Comparison of ENCODE assay signal across 8 mouse cellular contexts in genomic region chr6:127153972-127154707, GRCm38 (mm10). TPM values are rescaled to one million over a fixed set of nuclear protein-coding genes. Genes with fewer than 3 reads are reported as not detected.
A peak's percentile ranks its signal among the peaks of the same experiment; 100 is the strongest.
DNase-seq lines count a peak whose midpoint lies in the region; ATAC-seq and TF ChIP-seq lines count a peak whose summit lies in the region.

No protein-coding gene starts in this region.

- H3ac ChIP-seq in myocyte (ENCODE audit: control insufficient read depth, insufficient read length), result no peak overlapping the region

- H3K9me3 ChIP-seq in forebrain, embryonic 13.5 days (replicated peaks), result no peaks in the 10 kb centered on the region

- 2% methylated on average over 30 of the region's 30 CpGs for WGBS in forebrain, embryonic 13.5 days

- DNase-seq in adrenal gland, adult (ENCODE audit: inconsistent age in 2 of 2, low spot score in 1 of 2), result peak; percentile 61 to 84
- no peak for DNase-seq in adrenal gland, postnatal 25 days
- DNase-seq in CD4-positive helper T cell, adult 2 months (ENCODE audit: low read depth, low spot score), result peak; percentile 55
- DNase-seq in kidney, postnatal 10 days, result peak; percentile 46
- DNase-seq in frontal cortex, adult 2 months (ENCODE audit: extremely low spot score in 1 of 2, low spot score in 1 of 2), result no peak
- DNase-seq in ovary, postnatal 36 days (ENCODE audit: low spot score), result no peak

- TF ChIP-seq POLR2A in myocyte (IDR thresholded peaks at IDR 0.05; ENCODE audit: insufficient read length, low read depth), result no peak

- no peaks in the 10 kb centered on the region for H3K79me2 ChIP-seq in myocyte (ENCODE audit: control insufficient read depth, insufficient read depth)

- H3K9ac ChIP-seq in forebrain, embryonic 13.5 days, result peak overlapping the region; percentile 45; the same call in 1 of the 2 replicates

- peaks cover 49% of the 10 kb centered on the region for H3K27me3 ChIP-seq in forebrain, embryonic 13.5 days
- H3K27me3 ChIP-seq in myocyte (ENCODE audit: control insufficient read depth, insufficient read depth, insufficient read length), result peaks cover 74% of the 10 kb centered on the region

- no peak for ATAC-seq in forebrain, embryonic 13.5 days

- H3K4me2 ChIP-seq in forebrain, embryonic 13.5 days, result peak overlapping the region; percentile 91
- H3K4me2 ChIP-seq in myocyte (ENCODE audit: low read depth), result peak overlapping the region; percentile 5

- no peak overlapping the region for H3K27ac ChIP-seq in forebrain, embryonic 13.5 days

- H3K4me1 ChIP-seq in forebrain, embryonic 13.5 days, result peaks cover 54% of the 10 kb centered on the region

- H3K36me3 ChIP-seq in forebrain, embryonic 13.5 days (ENCODE audit: poor library complexity, severe bottlenecking), result no peaks in the 10 kb centered on the region
- H3K36me3 ChIP-seq in myocyte (ENCODE audit: control insufficient read depth, insufficient read depth), result no peaks in the 10 kb centered on the region

- H3K4me3 ChIP-seq in forebrain, embryonic 13.5 days, result peak overlapping the region; percentile 78
- no peak overlapping the region for H3K4me3 ChIP-seq in myocyte

TF ChIP-seq in myocyte, 11 proteins besides CTCF, POLR2A, EP300 and RAD21:
- TF ChIP-seq REST (IDR thresholded peaks at IDR 0.05; ENCODE audit: insufficient read depth, insufficient read length) (no peak), TCF12 (IDR thresholded peaks at IDR 0.05; ENCODE audit: insufficient read depth, poor library complexity, severe bottlenecking) (no peak), MYOD1 (IDR thresholded peaks at IDR 0.05; ENCODE audit: control insufficient read depth in 1 of 3, insufficient read length in 2 of 3, low read depth in 2 of 3) (no peak), USF1 (IDR thresholded peaks at IDR 0.05; ENCODE audit: low read depth) (no peak), POLR2AphosphoS2 (IDR thresholded peaks at IDR 0.05; ENCODE audit: insufficient read length, low read depth) (no peak), MYOG (IDR thresholded peaks at IDR 0.05; ENCODE audit: control insufficient read depth in 1 of 3, insufficient read depth in 1 of 3, insufficient read length in 2 of 3, low read depth in 2 of 3) (no peak), CEBPB (IDR thresholded peaks at IDR 0.05; ENCODE audit: insufficient read depth, poor library complexity, severe bottlenecking) (no peak), TCF3 (IDR thresholded peaks at IDR 0.05; ENCODE audit: insufficient read length, low read depth) (no peak), MAX (IDR thresholded peaks at IDR 0.05; ENCODE audit: low read depth) (no peak), SRF (IDR thresholded peaks at IDR 0.05; ENCODE audit: control insufficient read depth, insufficient read length, low read depth) (no peak), E2F4 (IDR thresholded peaks at IDR 0.05; ENCODE audit: insufficient read depth) (no peak)
TF ChIP-seq in myocyte: peak in this region for 0.

RNA-seq across cellular contexts. Expression of gene Ccnd2, which starts 2.1 kb away (rescaled TPM):
- total RNA-seq in adrenal gland, postnatal 25 days (2021), result 233 and 374 TPM in 2 replicates
- polyA plus RNA-seq in forebrain, embryonic 13.5 days (2015; fragmentation: Nextera tagmentation; extraction: Ambion mirVana), result 1,785 and 2,054 TPM in 2 replicates
- 13.9 TPM for polyA plus RNA-seq in myocyte (2012; fragmentation: generic; extraction: Trizol)
- polyA plus RNA-seq in frontal cortex, adult 2 months (2012; rRNA removed), result 41.8 and 49.2 TPM in 2 replicates

RNA-seq across cellular contexts. Expression of gene Tigar, which starts 44.8 kb away (rescaled TPM):
- total RNA-seq in adrenal gland, postnatal 25 days (2021), result 16.1 and 22.9 TPM in 2 replicates
- polyA plus RNA-seq in forebrain, embryonic 13.5 days (2015; fragmentation: Nextera tagmentation; extraction: Ambion mirVana), result 6.6 and 7.0 TPM in 2 replicates
- polyA plus RNA-seq in myocyte (2012; fragmentation: generic; extraction: Trizol), result 4.7 TPM
- polyA plus RNA-seq in frontal cortex, adult 2 months (2012; rRNA removed), result 16.2 and 16.6 TPM in 2 replicates

Comparison
In these comparisons a context has a peak if more than half of its experiments do, and no peak if none do; other contexts are left out.
1. DNase-seq: peak in adrenal gland, adult (2 of 2), CD4-positive helper T cell, adult 2 months (single experiment) and kidney, postnatal 10 days (single experiment); none in adrenal gland, postnatal 25 days (single experiment), frontal cortex, adult 2 months (0 of 2) and ovary, postnatal 36 days (single experiment).
2. RNA of gene Ccnd2, which starts 2.1 kb away (polyA plus RNA-seq): 1,785 to 2,054 TPM in forebrain, embryonic 13.5 days; 41.8 to 49.2 TPM in frontal cortex, adult 2 months and 13.9 TPM in myocyte (single experiment); every median in the first group is over 10 times any median in the second.